Mouse (Mus musculus): ENCODE measurements around the gene Homez. TPM values are rescaled to one million over a fixed set of nuclear protein-coding genes. Genes with fewer than 3 reads are reported as not detected.

Gene Homez
- polyA plus RNA-seq, 1 experiment from 2014 or later, result 13.5 TPM

DNA sequence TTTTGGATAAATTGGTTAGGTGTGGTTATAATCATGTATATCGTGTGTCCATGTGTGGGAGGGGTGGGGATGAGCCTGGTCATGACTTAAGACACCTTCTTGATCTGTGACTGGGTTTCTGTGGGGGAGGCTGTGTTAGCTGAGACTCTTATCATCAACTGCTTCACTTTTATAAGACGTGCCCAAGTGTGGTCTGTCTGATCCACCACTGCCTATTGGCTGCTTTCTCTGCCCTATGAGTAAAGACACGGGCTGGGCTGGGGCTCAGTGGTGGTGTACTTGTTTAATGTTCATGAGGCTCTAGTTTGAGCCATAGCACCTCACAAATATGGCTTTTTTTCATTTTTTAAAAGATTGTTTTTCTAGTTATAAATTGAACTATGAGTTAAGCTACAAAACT lies 55.0 kb downstream of the Homez start:
- no peak overlapping the region for H3K4me2 ChIP-seq (replicated peaks)
- H3K4me3 ChIP-seq (replicated peaks), result no peak overlapping the region
- WGBS, result 72% methylated on average over 3 of the region's 3 CpGs
- no peaks in the 10 kb centered on the region for H3K36me3 ChIP-seq
- ATAC-seq, result no peak
- no peak overlapping the region for H3K9ac ChIP-seq (replicated peaks)
- no peaks in the 10 kb centered on the region for H3K27me3 ChIP-seq
- no peak overlapping the region for H3K27ac ChIP-seq
- no peaks in the 10 kb centered on the region for H3K4me1 ChIP-seq (replicated peaks)
- H3K9me3 ChIP-seq, result no peaks in the 10 kb centered on the region

GRCm38 (mm10) chr14:54813991-54814390 lies 56.8 kb downstream of the Homez start, which contains the start of gene Rnf212b:
Gene Rnf212b, plus strand, starts transcription at chr14:54814141.
- H3K4me1 ChIP-seq (replicated peaks), result no peaks in the 10 kb centered on the region
- no peak within 1 kb of the TSS for H3K9ac ChIP-seq (replicated peaks)
- ATAC-seq, result no peak
- no peaks in the 10 kb centered on the region for H3K27me3 ChIP-seq
- H3K4me2 ChIP-seq (replicated peaks), result no peak within 1 kb of the TSS
- WGBS, result 87% methylated on average over 29 of the region's 29 CpGs
- no peak within 1 kb of the TSS for H3K4me3 ChIP-seq (replicated peaks)
- no peak within 1 kb of the TSS for H3K27ac ChIP-seq
- no peaks in the 10 kb centered on the region for H3K36me3 ChIP-seq
- H3K9me3 ChIP-seq, result no peaks in the 10 kb centered on the region

GRCm38 (mm10) chr14:54809668-54810033 lies 61.1 kb downstream of the Homez start:
- ATAC-seq, result no peak
- Histone ChIP-seq H3K4me2 (replicated peaks) (no peak overlapping the region), H3K9me3 (no peaks in the 10 kb centered on the region), H3K4me3 (replicated peaks) (no peak overlapping the region), H3K36me3 (no peaks in the 10 kb centered on the region), H3K27me3 (no peaks in the 10 kb centered on the region), H3K4me1 (replicated peaks) (no peaks in the 10 kb centered on the region), H3K9ac (replicated peaks) (no peak overlapping the region), H3K27ac (no peak overlapping the region)
- 92% methylated on average over 3 of the region's 3 CpGs for WGBS

DNA sequence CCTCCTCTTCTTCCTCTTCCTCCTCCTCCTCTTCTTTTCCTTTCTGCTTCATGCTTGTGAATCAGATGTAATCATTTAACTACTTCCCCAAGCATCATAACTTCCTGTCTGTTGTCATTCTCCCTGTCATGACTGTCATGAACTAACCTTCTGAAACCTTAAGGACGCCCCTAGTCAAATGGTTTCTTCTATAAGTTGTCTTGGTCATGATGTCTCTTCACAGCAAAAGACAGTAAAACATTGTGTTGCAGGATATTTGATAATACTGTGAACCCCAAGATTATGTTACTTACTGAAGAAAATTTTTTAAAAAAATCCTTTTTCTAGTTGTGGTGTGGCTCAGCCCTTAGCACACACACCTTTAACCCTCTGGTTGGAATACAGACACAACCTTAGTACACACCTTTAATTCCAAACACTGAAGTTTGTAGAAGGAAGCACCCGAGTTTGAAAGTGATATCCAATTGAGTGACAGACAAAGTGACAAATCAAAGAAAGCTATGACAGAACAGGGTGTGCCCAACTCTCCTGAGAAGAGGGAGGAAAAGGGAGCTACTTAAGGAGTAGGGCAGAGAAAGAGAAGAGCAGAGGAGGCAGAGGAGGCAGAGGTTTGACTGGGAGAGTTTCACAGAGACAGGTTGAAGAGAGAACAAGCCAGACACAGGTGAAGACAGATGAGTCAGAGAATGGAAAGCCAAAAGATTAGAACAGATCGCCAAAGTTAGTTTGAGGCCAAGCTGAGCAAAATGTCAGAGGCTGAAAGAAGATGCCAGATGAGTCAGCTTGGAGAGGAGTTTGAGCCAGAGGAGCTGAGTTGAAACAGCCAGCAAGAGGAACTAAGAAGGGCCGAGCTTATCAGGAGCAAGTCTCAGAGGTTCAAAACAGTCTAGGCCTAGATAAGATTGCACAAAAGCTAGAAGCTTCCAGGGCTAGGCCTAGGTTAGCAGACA lies 61.8 kb downstream of the Homez start:
- H3K4me2 ChIP-seq (replicated peaks), result no peak overlapping the region
- H3K27ac ChIP-seq, result no peak overlapping the region
- ATAC-seq, result no peak
- 86% methylated on average over 4 of the region's 4 CpGs for WGBS
- H3K27me3 ChIP-seq, result no peaks in the 10 kb centered on the region
- no peaks in the 10 kb centered on the region for H3K4me1 ChIP-seq (replicated peaks)
- no peaks in the 10 kb centered on the region for H3K36me3 ChIP-seq
- no peak overlapping the region for H3K4me3 ChIP-seq (replicated peaks)
- no peaks in the 10 kb centered on the region for H3K9me3 ChIP-seq
- H3K9ac ChIP-seq (replicated peaks), result no peak overlapping the region

GRCm38 (mm10) chr14:54806124-54806523 lies 64.6 kb downstream of the Homez start:
- no peak overlapping the region for H3K4me3 ChIP-seq (replicated peaks)
- H3K4me1 ChIP-seq (replicated peaks), result no peaks in the 10 kb centered on the region
- H3K27me3 ChIP-seq, result no peaks in the 10 kb centered on the region
- H3K27ac ChIP-seq, result no peak overlapping the region
- H3K36me3 ChIP-seq, result no peaks in the 10 kb centered on the region
- ATAC-seq, result no peak
- no peak overlapping the region for H3K9ac ChIP-seq (replicated peaks)
- no peaks in the 10 kb centered on the region for H3K9me3 ChIP-seq
- H3K4me2 ChIP-seq (replicated peaks), result no peak overlapping the region
- WGBS, result 93% methylated on average over 4 of the region's 4 CpGs

Other genes starting within 250 kb of the Homez start
- gene Psmb11, start 249.5 kb downstream of the Homez start, polyA plus RNA-seq (2015; fragmentation: Nextera tagmentation; extraction: Ambion mirVana), result 0.15 TPM in 1 of 2 replicates, not detected in the other
- not detected in 2 replicates for gene Gm17606, start 230.0 kb downstream of the Homez start, polyA plus RNA-seq (2015; fragmentation: Nextera tagmentation; extraction: Ambion mirVana)
- gene Cdh24, start 229.6 kb downstream of the Homez start, polyA plus RNA-seq (2015; fragmentation: Nextera tagmentation; extraction: Ambion mirVana), result 9.5 and 12.3 TPM in 2 replicates
- 75.4 and 76.6 TPM in 2 replicates for gene 1700123O20Rik, start 184.7 kb downstream of the Homez start, polyA plus RNA-seq (2015; fragmentation: Nextera tagmentation; extraction: Ambion mirVana)
- 185 and 187 TPM in 2 replicates for gene Acin1, start 184.0 kb downstream of the Homez start, polyA plus RNA-seq (2015; fragmentation: Nextera tagmentation; extraction: Ambion mirVana)
- 0.27 and 0.32 TPM in 2 replicates for gene Gm29776, start 172.1 kb downstream of the Homez start, polyA plus RNA-seq (2015; fragmentation: Nextera tagmentation; extraction: Ambion mirVana)
- gene Cebpe, start 158.8 kb downstream of the Homez start, polyA plus RNA-seq (2015; fragmentation: Nextera tagmentation; extraction: Ambion mirVana), result not detected in 2 replicates
- gene Slc7a8, start 89.0 kb downstream of the Homez start, polyA plus RNA-seq (2015; fragmentation: Nextera tagmentation; extraction: Ambion mirVana), result 4.6 and 4.9 TPM in 2 replicates
- gene Rnf212b, start 56.8 kb downstream of the Homez start, polyA plus RNA-seq (2015; fragmentation: Nextera tagmentation; extraction: Ambion mirVana), result not detected in 2 replicates
- gene Ppp1r3e, start 6.6 kb upstream of the Homez start, polyA plus RNA-seq (2015; fragmentation: Nextera tagmentation; extraction: Ambion mirVana), result 0.98 and 2.2 TPM in 2 replicates
- gene Bcl2l2, start 12.4 kb upstream of the Homez start, polyA plus RNA-seq (2015; fragmentation: Nextera tagmentation; extraction: Ambion mirVana), result 4.4 and 4.9 TPM in 2 replicates
- 0.18 TPM in 1 of 2 replicates, not detected in the other for gene Gm20521, start 12.5 kb upstream of the Homez start, polyA plus RNA-seq (2015; fragmentation: Nextera tagmentation; extraction: Ambion mirVana)
- gene Pabpn1, start 21.5 kb upstream of the Homez start, polyA plus RNA-seq (2015; fragmentation: Nextera tagmentation; extraction: Ambion mirVana), result 178 and 203 TPM in 2 replicates
- 119 and 158 TPM in 2 replicates for gene Slc22a17, start 42.2 kb upstream of the Homez start, polyA plus RNA-seq (2015; fragmentation: Nextera tagmentation; extraction: Ambion mirVana)
- 18.0 and 21.6 TPM in 2 replicates for gene Efs, start 55.2 kb upstream of the Homez start, polyA plus RNA-seq (2015; fragmentation: Nextera tagmentation; extraction: Ambion mirVana)
- 0.15 and 0.19 TPM in 2 replicates for gene Il25, start 61.7 kb upstream of the Homez start, polyA plus RNA-seq (2015; fragmentation: Nextera tagmentation; extraction: Ambion mirVana)
- gene Cmtm5, start 65.3 kb upstream of the Homez start, polyA plus RNA-seq (2015; fragmentation: Nextera tagmentation; extraction: Ambion mirVana), result 1.9 and 2.0 TPM in 2 replicates
- gene Myh6, start 96.0 kb upstream of the Homez start, polyA plus RNA-seq (2015; fragmentation: Nextera tagmentation; extraction: Ambion mirVana), result 0.75 and 1.3 TPM in 2 replicates
- not detected in 2 replicates for gene Gm17428, start 106.0 kb upstream of the Homez start, polyA plus RNA-seq (2015; fragmentation: Nextera tagmentation; extraction: Ambion mirVana)
- 4.6 and 5.3 TPM in 2 replicates for gene Myh7, start 123.7 kb upstream of the Homez start, polyA plus RNA-seq (2015; fragmentation: Nextera tagmentation; extraction: Ambion mirVana)
- 60.4 and 62.7 TPM in 2 replicates for gene Ngdn, start 144.5 kb upstream of the Homez start, polyA plus RNA-seq (2015; fragmentation: Nextera tagmentation; extraction: Ambion mirVana)
- gene Zfhx2, start 221.4 kb upstream of the Homez start, polyA plus RNA-seq (2015; fragmentation: Nextera tagmentation; extraction: Ambion mirVana), result 35.5 and 39.9 TPM in 2 replicates
- gene Thtpa, start 223.8 kb upstream of the Homez start, polyA plus RNA-seq (2015; fragmentation: Nextera tagmentation; extraction: Ambion mirVana), result 32.1 and 35.0 TPM in 2 replicates
- 7.9 and 8.2 TPM in 2 replicates for gene Ap1g2, start 235.6 kb upstream of the Homez start, polyA plus RNA-seq (2015; fragmentation: Nextera tagmentation; extraction: Ambion mirVana)
- gene Jph4, start 246.0 kb upstream of the Homez start, polyA plus RNA-seq (2015; fragmentation: Nextera tagmentation; extraction: Ambion mirVana), result 18.2 and 19.9 TPM in 2 replicates

Data from midbrain, embryonic 13.5 days (tissue).